Mouse (Mus musculus) midbrain, embryonic 12.5 days (tissue): Measurements from ENCODE around the gene Parg. TPM values are rescaled to one million over a fixed set of nuclear protein-coding genes. Genes with fewer than 3 reads are reported as not detected.
A peak's percentile ranks its signal among the peaks of the same experiment; 100 is the strongest.

Experiments
- ATAC-seq: fragments of 200-750 bp; cut with Nextera tagmentation; 2 replicates; pipeline ENCODE4 v1.8.0; 2017; ENCODE audit warnings: low read depth, moderate TSS enrichment, moderate library complexity; ENCODE audit not compliant: low FRiP score
- H3K27ac ChIP-seq: fragments of 300-500 bp; sonication (generic); replicated peaks from 2 replicates; pipeline ENCODE4 v1.5.1; 2016; ENCODE audit warnings: mild to moderate bottlenecking
- H3K27me3 ChIP-seq: fragments of 300-500 bp; sonication (generic); 2 replicates; pipeline ENCODE4 v1.6.1; 2016; ENCODE audit warnings: mild to moderate bottlenecking
- H3K36me3 ChIP-seq: fragments of 300-500 bp; sonication (generic); 2 replicates; pipeline ENCODE4 v1.6.1; 2016
- H3K4me1 ChIP-seq: fragments of 300-500 bp; sonication (generic); 2 replicates; pipeline ENCODE4 v1.6.1; 2016
- H3K4me2 ChIP-seq: fragments of 300-500 bp; sonication (generic); replicated peaks from 2 replicates; pipeline ENCODE4 v1.6.1; 2016; ENCODE audit warnings: mild to moderate bottlenecking, moderate library complexity
- H3K4me3 ChIP-seq: fragments of 300-500 bp; sonication (generic); 2 replicates; pipeline ENCODE4 v1.5.1; 2016; ENCODE audit warnings: mild to moderate bottlenecking
- H3K9ac ChIP-seq: fragments of 300-500 bp; sonication (generic); replicated peaks from 2 replicates; pipeline ENCODE4 v1.6.1; 2016; ENCODE audit warnings: mild to moderate bottlenecking, moderate library complexity
- H3K9me3 ChIP-seq: fragments of 300-500 bp; sonication (generic); 2 replicates; pipeline ENCODE4 v1.6.1; 2016; ENCODE audit warnings: mild to moderate bottlenecking
- WGBS: fragments of 180-500 bp; shearing (Covaris S2); methylation state at CpG from one replicate; pipeline ENCODE4 v1.1.7; 2016; 5-methylcytosine and 5-hydroxymethylcytosine counted together
- polyA plus RNA-seq: library from polyadenylated mRNA; unstranded; fragments of >200 nt; fragmentation: Nextera tagmentation; extraction: Ambion mirVana; gene quantifications from 2 replicates; pipeline ENCODE4 v1.2.1, GENCODE M21; 2016

The Parg gene
- polyA plus RNA-seq, result 61.5 and 66.7 TPM in 2 replicates

GRCm38 (mm10) chr14:32201791-32202451 is at the start of gene Parg, which contains the start of gene Timm23:
Gene Parg, plus strand, starts transcription at chr14:32201949.
Gene Timm23, minus strand, starts transcription at chr14:32201898.
- peak within 1 kb of the TSS; percentile 71 for H3K27ac ChIP-seq

GRCm38 (mm10) chr14:32152243-32152965 is 49.3 kb upstream of the Parg start:
- Histone ChIP-seq H3K27ac (no peak overlapping the region), H3K9ac (no peak overlapping the region), H3K4me3 (no peak overlapping the region), H3K4me2 (no peak overlapping the region), H3K4me1 (no peaks in the 10 kb centered on the region), H3K9me3 (0 out of 2 replicates have a peak, but pooled peaks cover 3% of the 10 kb centered on the region), H3K36me3 (no peaks in the 10 kb centered on the region), H3K27me3 (no peaks in the 10 kb centered on the region)
- no peak for ATAC-seq
- 89% methylated on average over 18 of the region's 18 CpGs for WGBS

More at GRCm38 (mm10) chr14:32201791-32202451, at the start of gene Parg, which contains the start of gene Timm23:
- WGBS, result under 1% methylated on average over 57 of the region's 77 CpGs
- Histone ChIP-seq H3K4me2 (peak within 1 kb of the TSS; percentile 93), H3K27me3 (no peaks in the 10 kb centered on the region), H3K4me1 (peaks cover 25% of the 10 kb centered on the region), H3K36me3 (peaks cover 27% of the 10 kb centered on the region), H3K9me3 (peaks cover 6% of the 10 kb centered on the region; the same call in 1 of the 2 replicates), H3K4me3 (peak within 1 kb of the TSS; percentile 98), H3K9ac (peak within 1 kb of the TSS; percentile 93)
- peak; percentile 95 for ATAC-seq

- H3K9me3 ChIP-seq, result 0 out of 2 replicates have a peak, but pooled peaks cover 2% of the 10 kb centered on the region
- no peak overlapping the region for H3K9ac ChIP-seq
- no peak overlapping the region for H3K4me2 ChIP-seq
- H3K27me3 ChIP-seq, result no peaks in the 10 kb centered on the region
- H3K4me1 ChIP-seq, result no peaks in the 10 kb centered on the region
- WGBS, result 97% methylated on average over 2 of the region's 2 CpGs
- H3K27ac ChIP-seq, result no peak overlapping the region
- no peak overlapping the region for H3K4me3 ChIP-seq
- ATAC-seq, result no peak
- H3K36me3 ChIP-seq, result no peaks in the 10 kb centered on the region
These were observed 48.6 kb upstream of the Parg start for GRCm38 (mm10) chr14:32153156-32153555.

DNA sequence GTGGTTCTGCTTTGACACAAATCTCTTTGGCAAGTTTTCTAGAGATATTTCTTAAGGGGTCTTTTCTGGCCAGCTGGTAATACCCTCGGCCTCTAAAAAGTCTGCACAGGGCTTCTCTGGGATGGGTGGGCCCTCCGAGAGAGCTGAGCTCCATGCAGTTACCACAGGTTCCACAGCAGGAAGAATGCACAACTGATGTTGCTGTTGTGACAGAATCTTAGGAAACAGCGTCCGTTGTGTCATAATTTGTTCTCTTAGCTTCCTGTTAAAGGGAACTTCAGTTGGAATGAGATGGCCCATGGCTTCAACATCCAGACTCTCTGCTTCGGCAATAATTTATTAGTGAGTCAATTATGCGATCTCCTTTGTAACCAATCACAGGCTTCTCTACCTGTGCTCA is 47.0 kb upstream of the Parg start:
- H3K27me3 ChIP-seq, result no peaks in the 10 kb centered on the region
- H3K36me3 ChIP-seq, result no peaks in the 10 kb centered on the region
- no peak for ATAC-seq
- WGBS, result 91% methylated on average over 6 of the region's 6 CpGs
- no peak overlapping the region for H3K4me3 ChIP-seq
- H3K4me2 ChIP-seq, result no peak overlapping the region
- no peaks in the 10 kb centered on the region for H3K9me3 ChIP-seq
- H3K4me1 ChIP-seq, result peaks cover 5% of the 10 kb centered on the region
- no peak overlapping the region for H3K9ac ChIP-seq
- H3K27ac ChIP-seq, result no peak overlapping the region

DNA sequence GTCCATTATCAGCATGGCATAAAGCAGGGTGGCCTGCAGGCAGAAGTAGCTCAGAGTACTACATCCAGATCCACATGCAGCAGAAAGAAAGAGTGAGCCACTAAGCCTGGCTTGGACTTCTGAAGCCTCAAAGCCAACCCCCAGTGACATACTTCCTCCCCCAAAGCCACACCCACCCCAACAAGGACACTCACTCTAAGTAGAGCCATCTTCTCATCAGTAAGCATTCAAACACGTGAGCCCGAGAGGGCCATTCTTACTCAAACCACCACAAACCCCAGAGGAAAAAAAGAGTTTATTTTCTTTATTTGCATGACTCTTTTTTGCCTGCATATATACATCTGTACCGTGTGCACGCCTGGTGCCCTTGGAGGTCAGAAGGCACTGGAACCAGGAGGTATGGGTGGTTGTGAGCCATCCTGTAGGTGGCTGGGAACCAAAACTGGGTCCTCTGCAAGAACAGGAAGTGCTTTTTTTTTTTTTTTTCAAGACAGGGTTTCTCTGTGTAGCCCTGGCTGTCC is 42.5 kb upstream of the Parg start:
- Histone ChIP-seq H3K36me3 (no peaks in the 10 kb centered on the region), H3K4me2 (peak overlapping the region; percentile 80), H3K4me1 (peaks cover 22% of the 10 kb centered on the region), H3K9ac (peak overlapping the region; percentile 90; the same call in 1 of the 2 replicates), H3K27ac (0 out of 2 replicates have a peak overlapping the region, but pooled peaks have one; percentile 75), H3K4me3 (peak overlapping the region; percentile 66), H3K9me3 (no peaks in the 10 kb centered on the region), H3K27me3 (no peaks in the 10 kb centered on the region)
- no peak for ATAC-seq
- 33% methylated on average over 4 of the region's 4 CpGs for WGBS

DNA sequence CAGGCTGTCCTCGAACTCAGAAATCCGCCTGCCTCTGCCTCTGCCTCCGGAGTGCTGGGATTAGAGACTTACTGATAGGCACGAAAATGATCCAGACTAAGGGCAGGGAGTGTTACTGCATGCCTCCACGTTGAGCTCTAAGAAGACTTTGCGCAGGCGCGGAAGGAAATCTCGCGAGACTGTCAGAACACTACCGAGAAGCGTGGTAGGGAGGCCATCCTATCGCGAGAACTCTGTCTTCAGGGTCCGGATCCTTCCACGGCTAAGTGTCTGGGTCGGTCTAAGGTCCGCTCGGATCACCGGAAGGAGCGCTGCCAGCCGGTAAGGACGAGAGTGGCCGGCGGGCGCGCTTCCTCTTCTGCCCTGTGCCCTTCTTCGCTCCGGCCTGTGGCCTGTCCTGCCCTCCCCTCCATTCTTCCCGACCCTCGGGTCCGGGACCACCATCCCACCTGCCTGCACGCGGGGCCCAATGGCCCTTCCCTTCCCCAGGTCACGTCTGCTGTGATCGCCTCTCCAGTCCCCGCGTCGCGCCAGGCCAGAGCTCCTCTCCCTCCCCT is 42.0 kb upstream of the Parg start, which contains the start of gene Ncoa4:
Gene Ncoa4, plus strand, starts transcription at position 176 of the 557 bp plus-strand sequence.
- peak; percentile 97 for ATAC-seq
- 0% methylated on average over 38 of the region's 40 CpGs for WGBS

DNA sequence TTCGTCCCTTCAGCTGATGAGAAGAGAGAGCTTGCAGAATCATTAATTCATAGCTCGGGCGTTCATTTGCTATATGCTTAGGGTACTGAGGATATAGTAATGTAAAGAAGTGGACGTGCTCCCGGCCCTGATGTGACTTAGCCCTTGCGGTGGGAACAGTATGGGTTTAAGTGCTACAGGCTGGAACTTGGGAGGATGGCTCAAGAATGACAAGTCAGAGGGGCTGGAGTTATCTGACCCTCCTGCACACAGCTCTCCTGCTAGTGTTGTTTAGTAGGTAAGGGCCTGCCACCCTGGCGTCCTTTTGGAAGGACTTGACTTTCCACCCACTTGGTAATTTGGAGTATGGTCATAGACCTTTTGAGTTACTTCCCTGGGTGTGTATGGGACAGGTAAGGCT is 41.2 kb upstream of the Parg start:
- no peak for ATAC-seq
- Histone ChIP-seq H3K9me3 (no peaks in the 10 kb centered on the region), H3K4me2 (peak overlapping the region; percentile 80), H3K36me3 (no peaks in the 10 kb centered on the region), H3K9ac (peak overlapping the region; percentile 90), H3K27me3 (no peaks in the 10 kb centered on the region; the same call in 1 of the 2 replicates), H3K27ac (no peak overlapping the region), H3K4me1 (peaks cover 28% of the 10 kb centered on the region), H3K4me3 (peak overlapping the region; percentile 66)
- WGBS, result 37% methylated on average over 7 of the region's 7 CpGs

More for the DNA sequence above, 42.0 kb upstream of the Parg start, which contains the start of gene Ncoa4:
- Histone ChIP-seq H3K4me1 (peaks cover 22% of the 10 kb centered on the region), H3K4me2 (peak within 1 kb of the TSS; percentile 80), H3K4me3 (peak within 1 kb of the TSS; percentile 66), H3K9me3 (no peaks in the 10 kb centered on the region), H3K27ac (peak within 1 kb of the TSS; percentile 75), H3K9ac (peak within 1 kb of the TSS; percentile 90), H3K27me3 (no peaks in the 10 kb centered on the region), H3K36me3 (no peaks in the 10 kb centered on the region)

- Histone ChIP-seq H3K27ac (no peak overlapping the region), H3K36me3 (no peaks in the 10 kb centered on the region), H3K27me3 (no peaks in the 10 kb centered on the region; the same call in 1 of the 2 replicates), H3K4me1 (peaks cover 30% of the 10 kb centered on the region), H3K4me3 (0 out of 2 replicates have a peak overlapping the region, but pooled peaks have one; percentile 66), H3K4me2 (peak overlapping the region; percentile 80; the same call in 1 of the 2 replicates), H3K9ac (peak overlapping the region; percentile 90), H3K9me3 (no peaks in the 10 kb centered on the region)
- 95% methylated on average over 12 of the region's 12 CpGs for WGBS
- ATAC-seq, result no peak
These were observed 40.5 kb upstream of the Parg start for GRCm38 (mm10) chr14:32161090-32161885.

GRCm38 (mm10) chr14:32162231-32162630 is 39.5 kb upstream of the Parg start:
- WGBS, result 95% methylated on average over 5 of the region's 5 CpGs
- no peak for ATAC-seq

DNA sequence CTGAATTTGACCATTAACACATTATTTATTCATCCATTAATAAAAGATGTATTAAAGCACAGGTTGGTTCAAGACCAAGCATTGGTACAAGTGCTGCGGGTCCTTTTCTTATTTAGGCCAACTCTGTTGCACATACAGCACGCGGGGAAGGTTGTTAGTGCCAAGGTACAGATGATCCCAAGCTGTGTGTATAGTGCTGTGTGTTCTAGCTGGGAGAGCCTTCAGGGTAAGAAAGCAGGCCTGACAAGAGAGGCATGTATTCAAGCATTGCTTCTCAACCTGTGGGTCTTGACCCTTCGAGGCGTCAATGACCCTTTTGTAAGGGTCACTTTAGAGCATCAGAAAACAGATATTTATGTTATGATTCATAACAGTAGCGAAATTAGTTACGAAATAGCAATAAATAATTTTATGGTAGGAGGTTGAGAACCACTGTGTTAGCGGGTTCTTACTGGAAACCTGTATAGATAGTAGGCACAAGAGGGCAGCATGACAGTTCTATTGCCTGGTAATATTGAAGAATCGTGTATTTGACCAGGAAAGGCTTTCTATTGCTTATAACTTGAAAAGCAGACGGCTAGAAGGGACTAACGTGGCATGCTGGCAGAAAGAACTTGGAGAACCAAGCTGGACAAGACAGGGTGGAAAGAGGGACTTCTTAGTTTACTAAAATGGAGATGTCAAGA is 38.4 kb upstream of the Parg start:
- Histone ChIP-seq H3K27ac (no peak overlapping the region), H3K9ac (no peak overlapping the region), H3K4me2 (no peak overlapping the region), H3K9me3 (no peaks in the 10 kb centered on the region), H3K27me3 (no peaks in the 10 kb centered on the region; the same call in 1 of the 2 replicates), H3K4me1 (peaks cover 30% of the 10 kb centered on the region), H3K36me3 (no peaks in the 10 kb centered on the region), H3K4me3 (no peak overlapping the region)
- whole genome bisulfite sequencing, result 94% methylated on average over 11 of the region's 11 CpGs
- no peak for ATAC-seq

More at GRCm38 (mm10) chr14:32162231-32162630, 39.5 kb upstream of the Parg start:
- H3K4me1 ChIP-seq, result peaks cover 30% of the 10 kb centered on the region
- H3K9ac ChIP-seq, result no peak overlapping the region
- no peak overlapping the region for H3K27ac ChIP-seq
- no peak overlapping the region for H3K4me2 ChIP-seq
- no peaks in the 10 kb centered on the region; the same call in 1 of the 2 replicates for H3K27me3 ChIP-seq
- H3K4me3 ChIP-seq, result no peak overlapping the region
- H3K9me3 ChIP-seq, result no peaks in the 10 kb centered on the region
- no peaks in the 10 kb centered on the region for H3K36me3 ChIP-seq
